ENCODE assay signal across 19 mouse cellular contexts in genomic region chr11:119314252-119314936, GRCm38 (mm10). TPM values are rescaled to one million over a fixed set of nuclear protein-coding genes. Genes with fewer than 3 reads are reported as not detected.
DNase-seq lines count a peak whose midpoint lies in the region; TF ChIP-seq lines count a peak whose summit lies in the region.
"Had no signal": no experiment of that assay in that cellular context is flagged by ENCODE, and none has a peak within 500 bp of the region (broad histone marks: within the 10 kb centered on the region; RNA-seq: fewer than 3 reads in every experiment).

No protein-coding gene starts in this region.

- DNase-seq in gastrocnemius, adult 2 months, result peak; percentile 38
- DNase-seq in gastrocnemius, postnatal 36 days, result no peak
- no peak for DNase-seq in CH12.LX (ENCODE audit: extremely low read depth)
- DNase-seq in kidney, adult 8-10 months, result peak; percentile 69 to 72
- DNase-seq in kidney, postnatal 4 days, result peak; percentile 36 to 64
- DNase-seq in spleen, postnatal 4 days (ENCODE audit: low spot score in 2 of 2), result no peak
- DNase-seq in heart, postnatal 25 days (ENCODE audit: low spot score), result no peak
- DNase-seq in heart, postnatal 4 days, result no peak
- DNase-seq: adrenal gland, postnatal 10 days; cerebellum, adult 11-12 months; cerebellum, postnatal 36 days; thymus, postnatal 25 days had no signal

- no peak for TF ChIP-seq RAD21 in CH12.LX (IDR thresholded peaks at IDR 0.05; ENCODE audit: low read depth, low read length)

- H3K4me3 ChIP-seq in gastrocnemius, adult 2 months, result peak overlapping the region; percentile 46
- no peak overlapping the region for H3K4me3 ChIP-seq in CH12.LX (replicated peaks in 1 of 3; ENCODE audit: low read depth in 2 of 3, low read length in 2 of 3, poor library complexity in 1 of 3)
- H3K4me3 ChIP-seq: forebrain, embryonic 13.5 days; layer of hippocampus, adult 2 months; limb, embryonic 10.5 days; neural tube, embryonic 12.5 days had no signal

- H3K4me2 ChIP-seq in CH12.LX (ENCODE audit: insufficient read depth, low read depth, poor library complexity, severe bottlenecking), result peak overlapping the region; percentile 22
- H3K4me2 ChIP-seq: forebrain, embryonic 13.5 days; hindbrain, embryonic 14.5 days; neural tube, embryonic 12.5 days had no signal

- peak overlapping the region; percentile 48 for H3K27ac ChIP-seq in gastrocnemius, adult 2 months
- H3K27ac ChIP-seq in CH12.LX (ENCODE audit: insufficient read depth, low read depth), result no peak overlapping the region
- H3K27ac ChIP-seq: forebrain, embryonic 13.5 days; hindbrain, embryonic 14.5 days; layer of hippocampus, adult 2 months; limb, embryonic 10.5 days; liver, embryonic 14.5 days; neural tube, embryonic 12.5 days had no signal

- TF ChIP-seq EP300 in CH12.LX (IDR thresholded peaks at IDR 0.05; ENCODE audit: low read length), result no peak

- H3K4me1 ChIP-seq in CH12.LX (ENCODE audit: control insufficient read depth in 1 of 2, insufficient read depth in 2 of 2), result peaks cover 0 to 12% of the 10 kb centered on the region in 2 experiments; a peak in 2 of 4 replicates
- H3K4me1 ChIP-seq: forebrain, embryonic 13.5 days; neural tube, embryonic 12.5 days had no signal

- no peaks in the 10 kb centered on the region for H3K36me3 ChIP-seq in CH12.LX (replicated peaks in 1 of 2; ENCODE audit: control insufficient read depth in 1 of 2, insufficient read depth in 1 of 2, low read length in 1 of 2)
- H3K36me3 ChIP-seq: limb, embryonic 10.5 days; neural tube, embryonic 12.5 days had no signal

- no peaks in the 10 kb centered on the region for H3K9me3 ChIP-seq in CH12.LX (replicated peaks; ENCODE audit: low read length)
- H3K9me3 ChIP-seq: forebrain, embryonic 13.5 days; limb, embryonic 10.5 days; neural tube, embryonic 12.5 days had no signal

- intact Hi-C loops in gastrocnemius, adult 2 months (cut with DNase I), result no loop called here
- intact Hi-C loops in gastrocnemius, postnatal 36 days (cut with DNase I), result no loop called here
- intact Hi-C loops in heart, postnatal 25 days (cut with DNase I), result no loop called here

- H3K79me2 ChIP-seq in CH12.LX (replicated peaks; ENCODE audit: control insufficient read depth, extremely low read depth, insufficient read depth, poor library complexity, severe bottlenecking), result no peaks in the 10 kb centered on the region

- dilution Hi-C loops in CH12.LX (cut with MboI; ENCODE audit: extremely low pct_ligation_motif_present, extremely low pct_unique_long_range_greater_than_20kb, low sequenced_read_pairs), result no loop called here

- no peak for TF ChIP-seq POLR2A in CH12.LX (IDR thresholded peaks at IDR 0.05; ENCODE audit: low read depth, low read length)

- no peak for TF ChIP-seq CTCF in gastrocnemius, adult 2 months (IDR thresholded peaks at IDR 0.05)
- TF ChIP-seq CTCF in CH12.LX (conservative IDR thresholded peaks at IDR 0.05 in 1 of 2, IDR thresholded peaks at IDR 0.05 in 1 of 2; ENCODE audit: low read depth in 2 of 2, low read length in 2 of 2), result no peak

- no peak overlapping the region for H3K9ac ChIP-seq in CH12.LX (ENCODE audit: insufficient read depth, low read depth)
- H3K9ac ChIP-seq: forebrain, embryonic 13.5 days; hindbrain, embryonic 14.5 days; liver, embryonic 14.5 days; neural tube, embryonic 12.5 days had no signal

- H3K27me3 ChIP-seq in CH12.LX (replicated peaks), result peaks cover 81% of the 10 kb centered on the region
- H3K27me3 ChIP-seq: neural tube, embryonic 12.5 days had no signal

- in situ Hi-C loops in CH12.LX (cut with MboI; ENCODE audit: low pct_ligation_motif_present, low pct_unique_long_range_greater_than_20kb, low sequenced_read_pairs), result no loop called here

TF ChIP-seq in CH12.LX, 34 proteins besides CTCF, POLR2A, EP300 and RAD21:
- TF ChIP-seq USF1 (IDR thresholded peaks at IDR 0.05; ENCODE audit: low read depth, low read length) (no peak), UBTF (IDR thresholded peaks at IDR 0.05; ENCODE audit: low read depth, low read length) (no peak), ZMIZ1 (IDR thresholded peaks at IDR 0.05; ENCODE audit: low read depth, low read length) (no peak), ELF1 (IDR thresholded peaks at IDR 0.05; ENCODE audit: low read depth, low read length) (no peak), GABPA (IDR thresholded peaks at IDR 0.05; ENCODE audit: insufficient replicate concordance, low read depth, low read length) (no peak), MXI1 (IDR thresholded peaks at IDR 0.05; ENCODE audit: low read depth, low read length) (no peak), TBP (conservative IDR thresholded peaks at IDR 0.05; ENCODE audit: low read depth, low read length) (no peak), TCF12 (IDR thresholded peaks at IDR 0.05; ENCODE audit: low read depth, low read length) (0 out of 2 replicates have a peak, but pooled peaks have one; percentile 26), SIN3A (IDR thresholded peaks at IDR 0.05; ENCODE audit: low read length) (0 out of 2 replicates have a peak, but pooled peaks have one; percentile 20), JUND (conservative IDR thresholded peaks at IDR 0.05; ENCODE audit: low read depth, low read length) (no peak), NELFE (IDR thresholded peaks at IDR 0.05; ENCODE audit: low read depth, low read length) (no peak)

RNA-seq across cellular contexts. Expression of gene Card14, which starts 6.8 kb away (rescaled TPM):
- under 1 TPM; 0.33 to 0.54 TPM for total RNA-seq in gastrocnemius, adult 2 months (2021)
- total RNA-seq in gastrocnemius, postnatal 36 days (2021), result under 1 TPM; 0.31 to 0.62 TPM
- 0.63 and 1.1 TPM in 2 replicates for total RNA-seq in CH12.LX (2012; rRNA removed)
- not detected in 2 replicates for total RNA-seq in CH12.LX (2014; rRNA removed)
- polyA plus RNA-seq in CH12.LX (2012; ENCODE audit: insufficient read length, low read depth), result 0.16 TPM in 1 of 2 replicates, not detected in the other
- under 1 TPM; 0.08 to 0.10 TPM for total RNA-seq in heart, postnatal 25 days (2021)
- total RNA-seq in heart, postnatal 4 days (2021), result under 1 TPM; 0.16 to 0.21 TPM
- total RNA-seq: megakaryocyte-erythroid progenitor cell, adult 5-6 weeks had no signal
- polyA plus RNA-seq: forebrain, embryonic 13.5 days had no signal

RNA-seq across cellular contexts. Expression of gene Eif4a3, which starts 14.5 kb away (rescaled TPM):
- 10 to 100 TPM; 42.1 to 51.6 TPM for total RNA-seq in gastrocnemius, adult 2 months (2021)
- total RNA-seq in gastrocnemius, postnatal 36 days (2021), result 10 to 100 TPM; 30.0 to 35.2 TPM
- total RNA-seq in CH12.LX (2012; rRNA removed) (402 and 538 TPM in 2 replicates), CH12.LX (2014; rRNA removed) (400 and 449 TPM in 2 replicates)
- polyA plus RNA-seq in CH12.LX (2012; ENCODE audit: insufficient read length, low read depth), result 554 and 605 TPM in 2 replicates
- 10 to 100 TPM; 64.8 to 67.6 TPM for total RNA-seq in heart, postnatal 25 days (2021)
- total RNA-seq in heart, postnatal 4 days (2021), result 100 to 1,000 TPM; 141 to 154 TPM

RNA-seq across cellular contexts. Expression of gene Sgsh, which starts 40.9 kb away (rescaled TPM):
- total RNA-seq in gastrocnemius, adult 2 months (2021), result 1 to 10 TPM; 2.7 to 3.0 TPM
- 1 to 10 TPM; 2.9 to 3.6 TPM for total RNA-seq in gastrocnemius, postnatal 36 days (2021)
- 9.6 and 10.6 TPM in 2 replicates for total RNA-seq in CH12.LX (2012; rRNA removed)
- total RNA-seq in CH12.LX (2014; rRNA removed), result 3.2 and 3.9 TPM in 2 replicates
- polyA plus RNA-seq in CH12.LX (2012; ENCODE audit: insufficient read length, low read depth), result 5.9 and 12.2 TPM in 2 replicates
- total RNA-seq in heart, postnatal 25 days (2021), result 1 to 10 TPM; 4.8 to 5.1 TPM
- total RNA-seq in heart, postnatal 4 days (2021), result 1 to 10 TPM; 7.0 to 7.7 TPM

RNA-seq across cellular contexts. Expression of gene Slc26a11, which starts 41.0 kb away (rescaled TPM):
- 1 to 10 TPM; 1.9 to 2.8 TPM for total RNA-seq in gastrocnemius, adult 2 months (2021)
- 1 to 10 TPM; 3.0 to 3.2 TPM for total RNA-seq in gastrocnemius, postnatal 36 days (2021)
- total RNA-seq in CH12.LX (2012; rRNA removed), result 2.7 and 3.3 TPM in 2 replicates
- 1.4 and 1.9 TPM in 2 replicates for total RNA-seq in CH12.LX (2014; rRNA removed)
- 1.6 and 2.6 TPM in 2 replicates for polyA plus RNA-seq in CH12.LX (2012; ENCODE audit: insufficient read length, low read depth)
- total RNA-seq in heart, postnatal 25 days (2021), result 1 to 10 TPM; 2.3 to 2.8 TPM
- total RNA-seq in heart, postnatal 4 days (2021), result 1 to 10 TPM; 3.0 to 3.9 TPM

RNA-seq across cellular contexts. Expression of gene Gaa, which starts 46.7 kb away (rescaled TPM):
- 100 to 1,000 TPM; 148 to 177 TPM for total RNA-seq in gastrocnemius, adult 2 months (2021)
- total RNA-seq in gastrocnemius, postnatal 36 days (2021), result 100 to 1,000 TPM; 122 to 134 TPM
- total RNA-seq in CH12.LX (2012; rRNA removed), result 80.8 and 105 TPM in 2 replicates
- total RNA-seq in CH12.LX (2014; rRNA removed), result 19.6 and 19.8 TPM in 2 replicates
- 91.0 and 93.2 TPM in 2 replicates for polyA plus RNA-seq in CH12.LX (2012; ENCODE audit: insufficient read length, low read depth)
- total RNA-seq in heart, postnatal 25 days (2021), result 10 to 100 TPM; 69.6 to 73.2 TPM
- 10 to 100 TPM; 52.1 to 53.2 TPM for total RNA-seq in heart, postnatal 4 days (2021)

Comparison
In these comparisons a context has a peak if more than half of its experiments do, and no peak if none do; other contexts are left out.
1. DNase-seq: peak in gastrocnemius, adult 2 months (single experiment), kidney, adult 8-10 months (2 of 2) and kidney, postnatal 4 days (2 of 2); none in gastrocnemius, postnatal 36 days (0 of 2), CH12.LX (single experiment), spleen, postnatal 4 days (0 of 2), heart, postnatal 25 days (single experiment) and heart, postnatal 4 days (single experiment).